Mouse (Mus musculus) small intestine, adult 2 months (tissue): Measurements from ENCODE around the gene Btbd1.

Source experiments
- CTCF ChIP-seq: fragments of 200-500 bp; IDR thresholded peaks from 2 replicates; pipeline ENCODE4 v1.5.1; 2012; ENCODE audit warnings: low read depth, mild to moderate bottlenecking, control low read depth, inconsistent platforms, low read length, moderate library complexity, mixed read lengths; ENCODE audit not compliant: insufficient replicate concordance, insufficient read length; ENCODE audit errors: extremely low read depth
- POLR2A ChIP-seq: fragments of 200-500 bp; IDR thresholded peaks from 2 replicates; pipeline ENCODE4 v1.6.1; 2012; ENCODE audit warnings: low read depth, mild to moderate bottlenecking, control low read depth, inconsistent platforms, low read length, moderate library complexity

GRCm38 (mm10) chr7:81865937-81866336 is 36.7 kb upstream of the Btbd1 start:
- TF ChIP-seq POLR2A (no peak), CTCF (no peak)
